Mouse (Mus musculus) stomach, postnatal 0 days (tissue): Measurements from ENCODE around the gene Sytl2.

Experiments
- CTCF ChIP-seq: IDR thresholded peaks from 2 replicates; pipeline ENCODE4 v1.5.1; 2016; ENCODE audit warnings: antibody characterized with exemption, low read depth, mild to moderate bottlenecking, moderate library complexity
- EP300 ChIP-seq: optimal IDR thresholded peaks from 2 replicates; pipeline ENCODE3; 2016; ENCODE audit warnings: antibody characterized with exemption

DNA sequence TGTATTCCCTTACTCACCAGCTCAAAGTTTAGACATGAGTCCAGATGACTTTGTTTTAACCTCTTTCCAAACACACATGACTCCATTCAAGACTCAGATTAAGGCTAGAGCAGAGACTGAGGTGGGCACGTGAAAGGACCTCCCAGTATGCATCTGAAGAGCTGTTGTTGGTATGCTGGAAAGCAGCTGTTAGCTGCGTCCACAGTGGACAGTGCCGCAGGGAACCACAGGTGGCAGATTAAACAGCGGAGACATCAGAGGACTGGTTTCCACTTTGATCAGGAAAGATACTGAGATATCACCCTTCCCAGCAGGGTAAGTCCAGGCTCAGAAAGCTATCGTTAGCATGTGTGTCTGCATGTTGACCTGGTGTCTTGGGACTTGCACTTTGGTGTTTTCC, 18.1 kb downstream of the Sytl2 start:
- TF ChIP-seq CTCF (no peak), EP300 (no peak)
